Mouse (Mus musculus) CD8-positive naive resting alpha-beta T cell, adult 2 months (primary cell): ENCODE results near the gene Nipal4.

Source experiments
- DNase-seq, 2 experiments: peaks; one replicate each; pipeline ENCODE4 v3.0.0; 2022; ENCODE audit warnings: low read depth in 2 of 2, low spot score in 2 of 2

Nipal4 gene

DNA sequence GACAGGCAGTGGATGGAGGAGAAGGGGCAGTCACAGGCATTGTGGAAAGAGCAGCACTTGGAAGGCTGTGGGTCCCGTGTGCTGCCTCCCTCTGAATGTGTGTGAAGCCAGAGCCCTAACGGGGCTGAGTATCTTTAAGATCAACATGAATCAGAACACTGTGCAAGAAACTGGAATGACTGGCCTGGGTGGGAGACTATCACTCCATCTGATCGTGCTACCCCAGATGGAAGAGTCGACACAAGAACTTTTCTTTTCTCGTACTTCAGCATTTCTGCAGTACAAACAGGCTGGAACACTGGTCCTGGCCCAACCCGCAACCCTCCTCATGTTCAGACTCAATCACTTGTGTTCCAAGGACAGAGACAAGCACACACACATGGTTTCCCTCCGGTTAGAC, 2.2 kb upstream of the Nipal4 start:
- no peak for DNase-seq

GRCm38 (mm10) chr11:46157462-46157861, 8.8 kb downstream of the Nipal4 start:
- DNase-seq = no peak

DNA sequence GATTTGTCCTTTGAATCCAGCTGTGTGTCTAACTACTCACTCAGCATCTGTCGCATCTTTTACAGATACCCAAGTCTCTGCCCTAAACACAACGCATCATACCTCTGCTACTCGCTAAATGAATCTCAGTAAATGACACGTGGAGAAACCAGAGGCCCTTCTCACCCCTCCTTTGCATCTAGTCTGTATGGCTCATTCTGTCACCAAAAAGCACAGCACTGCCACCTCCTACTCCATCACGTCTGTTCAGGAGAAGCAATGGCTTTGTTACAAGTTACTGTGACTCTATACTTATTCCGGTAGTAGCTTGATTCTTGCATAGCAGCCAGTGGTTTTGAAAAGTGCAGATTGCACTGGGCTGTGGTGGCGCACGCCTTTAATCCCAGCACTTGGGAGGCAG, 9.4 kb downstream of the Nipal4 start:
- no peak for DNase-seq

- DNase-seq = no peak
Measured at GRCm38 (mm10) chr11:46146619-46147018, 19.7 kb downstream of the Nipal4 start.

DNA sequence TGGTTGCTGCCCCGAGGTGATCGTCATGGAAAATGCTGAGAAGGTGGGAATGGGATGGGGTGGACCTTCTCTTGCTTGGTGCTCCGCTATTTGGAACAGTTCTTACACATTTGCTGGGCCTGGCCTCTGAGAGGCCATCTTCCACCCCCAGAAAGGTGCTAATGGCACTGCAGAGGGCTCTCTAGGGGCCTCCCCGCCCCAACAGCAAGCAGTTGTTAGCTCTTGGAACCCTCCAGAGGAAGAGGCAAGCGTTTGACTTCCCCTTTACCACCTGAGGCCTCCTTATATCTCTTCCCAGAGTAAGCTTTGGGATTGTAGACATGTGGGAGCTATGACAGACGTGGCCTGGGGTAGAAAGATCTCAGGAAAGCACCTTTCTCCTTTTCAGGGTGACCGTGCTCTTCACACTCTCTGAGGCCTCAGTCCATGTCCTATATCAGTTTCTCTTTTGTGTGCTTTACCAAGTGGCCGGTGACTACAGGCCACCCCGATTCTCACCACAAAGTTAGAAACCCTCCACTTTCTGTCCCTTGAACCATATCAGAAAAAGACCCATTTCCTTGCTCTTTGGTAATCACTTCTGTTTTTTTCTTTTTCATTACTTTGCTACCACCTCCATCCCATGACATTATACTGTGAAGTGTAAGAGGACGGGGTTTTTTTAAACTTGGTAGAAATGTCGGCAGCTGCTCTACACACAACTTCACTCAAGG, 21.0 kb downstream of the Nipal4 start:
- DNase-seq = no peak

GRCm38 (mm10) chr11:46143342-46143741, 23.0 kb downstream of the Nipal4 start:
- no peak for DNase-seq

DNA sequence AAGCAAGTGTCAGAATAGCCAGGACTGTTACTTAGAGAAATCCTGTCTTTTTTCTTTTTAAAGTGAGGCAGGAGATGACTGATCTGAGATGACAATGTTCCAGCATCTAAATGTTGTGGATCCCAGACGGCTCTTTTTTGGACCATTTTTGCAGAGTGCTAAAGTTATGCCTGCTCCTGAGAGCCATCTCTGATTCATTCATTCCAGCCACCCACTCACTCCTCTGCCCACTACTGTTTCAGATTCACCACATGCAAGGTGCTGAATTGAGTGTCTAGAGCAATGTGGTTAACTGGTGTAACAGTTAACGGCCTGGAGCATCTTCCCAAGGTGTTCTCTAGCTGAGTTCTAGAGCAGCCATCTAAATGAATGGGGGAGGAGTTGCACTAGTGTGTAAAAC, 31.4 kb downstream of the Nipal4 start:
- no peak for DNase-seq

- no peak for DNase-seq
Measured at GRCm38 (mm10) chr11:46131022-46131986, 35.0 kb downstream of the Nipal4 start.

- DNase-seq = peak; percentile 76 to 87
Measured at GRCm38 (mm10) chr11:46128548-46128945, 37.8 kb downstream of the Nipal4 start.

GRCm38 (mm10) chr11:46127621-46128547, 38.4 kb downstream of the Nipal4 start:
- no peak for DNase-seq

- no peak for DNase-seq
Measured at GRCm38 (mm10) chr11:46126827-46127410, 39.4 kb downstream of the Nipal4 start.

- no peak for DNase-seq
Measured at GRCm38 (mm10) chr11:46126317-46126716, 40.0 kb downstream of the Nipal4 start.

- DNase-seq = no peak
Measured at GRCm38 (mm10) chr11:46125835-46126229, 40.5 kb downstream of the Nipal4 start.

GRCm38 (mm10) chr11:46125093-46125834, 41.0 kb downstream of the Nipal4 start:
- no peak for DNase-seq

GRCm38 (mm10) chr11:46123328-46123866, 42.9 kb downstream of the Nipal4 start:
- no peak for DNase-seq

- no peak for DNase-seq
Measured at GRCm38 (mm10) chr11:46122875-46123274, 43.4 kb downstream of the Nipal4 start.

GRCm38 (mm10) chr11:46121666-46122065, 44.6 kb downstream of the Nipal4 start:
- no peak for DNase-seq

GRCm38 (mm10) chr11:46120084-46120483, 46.2 kb downstream of the Nipal4 start:
- DNase-seq = peak in 1 of 2 experiments; percentile 16

DNA sequence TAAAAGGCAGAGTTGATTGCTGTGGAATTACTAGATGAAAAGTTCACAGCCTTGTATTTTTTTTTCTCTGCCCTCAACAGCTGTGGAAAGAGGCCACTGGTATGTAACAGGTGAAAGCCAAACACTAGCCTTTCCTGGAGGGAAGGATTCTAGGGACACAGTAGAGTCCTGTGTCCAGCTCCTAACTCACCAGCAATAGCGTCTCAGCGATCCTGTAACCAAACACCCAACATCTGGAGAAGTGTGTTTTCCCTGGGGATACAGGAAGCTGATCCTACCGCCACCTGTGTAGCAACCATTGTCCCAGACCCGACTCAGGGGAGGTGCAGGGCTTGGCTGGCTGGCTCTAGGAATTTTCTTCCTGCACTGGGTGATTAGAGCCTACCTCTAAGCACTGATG, 46.7 kb downstream of the Nipal4 start:
- DNase-seq = no peak

GRCm38 (mm10) chr11:46116510-46116909, 49.8 kb downstream of the Nipal4 start:
- DNase-seq = peak; percentile 33 to 50
